Mouse (Mus musculus): Measurements from ENCODE around the gene Gm20708. TPM values are rescaled to one million over a fixed set of nuclear protein-coding genes. Genes with fewer than 3 reads are reported as not detected.
"Not testable (repeated sequence)": the region's sequence is repeated elsewhere in the genome, so short reads cannot be mapped to it uniquely, and the experiment has no call there.

Gm20708 gene
- polyA plus RNA-seq, 1 experiment from 2014 or later, result 0.36 TPM

- Histone ChIP-seq H3K4me3 (peak overlapping the region; percentile 30), H3K36me3 (ENCODE audit: poor library complexity, severe bottlenecking) (no peaks in the 10 kb centered on the region), H3K4me2 (peak overlapping the region; percentile 60), H3K9me3 (replicated peaks) (no peaks in the 10 kb centered on the region), H3K27me3 (peaks cover 64% of the 10 kb centered on the region), H3K27ac (no peak overlapping the region), H3K4me1 (peaks cover 27% of the 10 kb centered on the region), H3K9ac (peak overlapping the region; percentile 45)
- 50% methylated on average over 9 of the region's 9 CpGs for WGBS
- ATAC-seq, result no peak
Observed at GRCm38 (mm10) chr11:117782705-117783034, 26.8 kb upstream of the Gm20708 start.

GRCm38 (mm10) chr11:117783089-117783488 lies 26.4 kb upstream of the Gm20708 start:
- peak overlapping the region; percentile 45 for H3K9ac ChIP-seq
- peak overlapping the region; percentile 30 for H3K4me3 ChIP-seq
- ATAC-seq, result peak; percentile 44
- H3K27me3 ChIP-seq, result peaks cover 64% of the 10 kb centered on the region
- 4% methylated on average over 31 of the region's 31 CpGs for WGBS
- no peaks in the 10 kb centered on the region for H3K9me3 ChIP-seq (replicated peaks)
- peak overlapping the region; percentile 60 for H3K4me2 ChIP-seq
- no peaks in the 10 kb centered on the region for H3K36me3 ChIP-seq (ENCODE audit: poor library complexity, severe bottlenecking)
- H3K27ac ChIP-seq, result no peak overlapping the region
- H3K4me1 ChIP-seq, result peaks cover 27% of the 10 kb centered on the region

GRCm38 (mm10) chr11:117783683-117784309 lies 25.7 kb upstream of the Gm20708 start:
- 37% methylated on average over 10 of the region's 10 CpGs for WGBS
- Histone ChIP-seq H3K4me3 (peak overlapping the region; percentile 30), H3K27me3 (peaks cover 59% of the 10 kb centered on the region), H3K36me3 (ENCODE audit: poor library complexity, severe bottlenecking) (no peaks in the 10 kb centered on the region), H3K9ac (no peak overlapping the region), H3K9me3 (replicated peaks) (no peaks in the 10 kb centered on the region), H3K4me2 (peak overlapping the region; percentile 60), H3K4me1 (peaks cover 27% of the 10 kb centered on the region), H3K27ac (no peak overlapping the region)
- peak; percentile 13; the same call in 1 of the 2 replicates for ATAC-seq

- Histone ChIP-seq H3K4me3 (no peak overlapping the region), H3K27ac (no peak overlapping the region), H3K36me3 (ENCODE audit: poor library complexity, severe bottlenecking) (no peaks in the 10 kb centered on the region), H3K4me1 (peaks cover 14% of the 10 kb centered on the region), H3K4me2 (no peak overlapping the region), H3K9me3 (replicated peaks) (no peaks in the 10 kb centered on the region), H3K9ac (no peak overlapping the region), H3K27me3 (peaks cover 44% of the 10 kb centered on the region)
- 8% methylated on average over 10 of the region's 10 CpGs for WGBS
- ATAC-seq, result no peak
Observed at GRCm38 (mm10) chr11:117786294-117786693, 23.2 kb upstream of the Gm20708 start.

GRCm38 (mm10) chr11:117788481-117788880 lies 21.0 kb upstream of the Gm20708 start:
- H3K4me3 ChIP-seq; H3K36me3 ChIP-seq (ENCODE audit: poor library complexity, severe bottlenecking); H3K27ac ChIP-seq; ATAC-seq; H3K4me2 ChIP-seq; H3K4me1 ChIP-seq; H3K9ac ChIP-seq; H3K9me3 ChIP-seq (replicated peaks): not testable (repeated sequence)
- peaks cover 37% of the 10 kb centered on the region for H3K27me3 ChIP-seq
- WGBS, result 82% methylated on average over 7 of the region's 7 CpGs

GRCm38 (mm10) chr11:117790286-117790685 lies 19.2 kb upstream of the Gm20708 start:
- Histone ChIP-seq H3K4me3 (no peak overlapping the region), H3K4me2 (peak overlapping the region; percentile 40), H3K27me3 (peaks cover 24% of the 10 kb centered on the region), H3K9me3 (replicated peaks) (no peaks in the 10 kb centered on the region), H3K4me1 (peaks cover 6% of the 10 kb centered on the region; the same call in 1 of the 2 replicates), H3K9ac (no peak overlapping the region), H3K27ac (no peak overlapping the region), H3K36me3 (ENCODE audit: poor library complexity, severe bottlenecking) (no peaks in the 10 kb centered on the region)
- peak; percentile 19; the same call in 1 of the 2 replicates for ATAC-seq
- WGBS, result 4% methylated on average over 14 of the region's 14 CpGs

GRCm38 (mm10) chr11:117790703-117791440 lies 18.6 kb upstream of the Gm20708 start:
- Histone ChIP-seq H3K9me3 (replicated peaks) (no peaks in the 10 kb centered on the region), H3K27ac (no peak overlapping the region), H3K4me1 (peaks cover 6% of the 10 kb centered on the region; the same call in 1 of the 2 replicates), H3K4me2 (peak overlapping the region; percentile 40), H3K4me3 (no peak overlapping the region), H3K36me3 (ENCODE audit: poor library complexity, severe bottlenecking) (no peaks in the 10 kb centered on the region), H3K27me3 (peaks cover 24% of the 10 kb centered on the region), H3K9ac (no peak overlapping the region)
- no peak for ATAC-seq
- 38% methylated on average over 22 of the region's 23 CpGs for WGBS

GRCm38 (mm10) chr11:117791441-117791761 lies 18.1 kb upstream of the Gm20708 start:
- Histone ChIP-seq H3K27me3 (peaks cover 24% of the 10 kb centered on the region), H3K9me3 (replicated peaks) (no peaks in the 10 kb centered on the region), H3K36me3 (ENCODE audit: poor library complexity, severe bottlenecking) (no peaks in the 10 kb centered on the region), H3K9ac (no peak overlapping the region), H3K4me2 (no peak overlapping the region), H3K4me1 (peaks cover 6% of the 10 kb centered on the region; the same call in 1 of the 2 replicates), H3K4me3 (no peak overlapping the region), H3K27ac (no peak overlapping the region)
- WGBS, result 83% methylated on average over 9 of the region's 9 CpGs
- no peak for ATAC-seq

GRCm38 (mm10) chr11:117792281-117792888 lies 17.1 kb upstream of the Gm20708 start:
- WGBS, result 12% methylated on average over 22 of the region's 22 CpGs
- no peak overlapping the region for H3K9ac ChIP-seq
- H3K27ac ChIP-seq, result no peak overlapping the region
- ATAC-seq, result no peak
- no peaks in the 10 kb centered on the region for H3K9me3 ChIP-seq (replicated peaks)
- H3K27me3 ChIP-seq, result peaks cover 24% of the 10 kb centered on the region
- peak overlapping the region; percentile 12; the same call in 1 of the 2 replicates for H3K4me2 ChIP-seq
- peaks cover 6% of the 10 kb centered on the region; the same call in 1 of the 2 replicates for H3K4me1 ChIP-seq
- no peak overlapping the region for H3K4me3 ChIP-seq
- H3K36me3 ChIP-seq (ENCODE audit: poor library complexity, severe bottlenecking), result no peaks in the 10 kb centered on the region

GRCm38 (mm10) chr11:117794035-117794551 lies 15.4 kb upstream of the Gm20708 start:
- peaks cover 24% of the 10 kb centered on the region for H3K27me3 ChIP-seq
- H3K27ac ChIP-seq, result no peak overlapping the region
- WGBS, result 54% methylated on average over 4 of the region's 4 CpGs
- no peaks in the 10 kb centered on the region for H3K36me3 ChIP-seq (ENCODE audit: poor library complexity, severe bottlenecking)
- H3K4me3 ChIP-seq, result no peak overlapping the region
- H3K4me2 ChIP-seq, result no peak overlapping the region
- no peak for ATAC-seq
- peaks cover 6% of the 10 kb centered on the region; the same call in 1 of the 2 replicates for H3K4me1 ChIP-seq
- H3K9me3 ChIP-seq (replicated peaks), result no peaks in the 10 kb centered on the region
- no peak overlapping the region for H3K9ac ChIP-seq

GRCm38 (mm10) chr11:117796954-117797353 lies 12.5 kb upstream of the Gm20708 start:
- no peaks in the 10 kb centered on the region for H3K36me3 ChIP-seq (ENCODE audit: poor library complexity, severe bottlenecking)
- no peak overlapping the region for H3K4me3 ChIP-seq
- no peak overlapping the region for H3K4me2 ChIP-seq
- ATAC-seq, result no peak
- H3K9me3 ChIP-seq (replicated peaks), result no peaks in the 10 kb centered on the region
- H3K27ac ChIP-seq, result no peak overlapping the region
- H3K27me3 ChIP-seq, result peaks cover 9% of the 10 kb centered on the region
- 50% methylated on average over 5 of the region's 5 CpGs for WGBS
- H3K4me1 ChIP-seq, result no peaks in the 10 kb centered on the region
- no peak overlapping the region for H3K9ac ChIP-seq

GRCm38 (mm10) chr11:117797511-117798159 lies 11.8 kb upstream of the Gm20708 start, which contains the start of gene 6030468B19Rik:
6030468B19Rik (plus strand) TSS chr11:117797660.
- WGBS, result 71% methylated on average over 9 of the region's 9 CpGs
- no peak within 1 kb of the TSS for H3K4me3 ChIP-seq
- H3K27me3 ChIP-seq, result peaks cover 2% of the 10 kb centered on the region; the same call in 1 of the 2 replicates
- no peak within 1 kb of the TSS for H3K27ac ChIP-seq
- no peaks in the 10 kb centered on the region for H3K4me1 ChIP-seq
- H3K9me3 ChIP-seq (replicated peaks), result no peaks in the 10 kb centered on the region
- no peaks in the 10 kb centered on the region for H3K36me3 ChIP-seq (ENCODE audit: poor library complexity, severe bottlenecking)
- no peak for ATAC-seq
- H3K9ac ChIP-seq, result no peak within 1 kb of the TSS
- H3K4me2 ChIP-seq, result no peak within 1 kb of the TSS

Measured in forebrain, embryonic 13.5 days (tissue).